Mouse (Mus musculus): ENCODE results near the gene Proser2. TPM values are rescaled to one million over a fixed set of nuclear protein-coding genes. Genes with fewer than 3 reads are reported as not detected.
A peak's percentile ranks its signal among the peaks of the same experiment; 100 is the strongest.

Proser2 gene
- 29.0 and 34.5 TPM in 2 replicates for polyA plus RNA-seq (2015; fragmentation: Nextera tagmentation; extraction: Ambion mirVana)

DNA sequence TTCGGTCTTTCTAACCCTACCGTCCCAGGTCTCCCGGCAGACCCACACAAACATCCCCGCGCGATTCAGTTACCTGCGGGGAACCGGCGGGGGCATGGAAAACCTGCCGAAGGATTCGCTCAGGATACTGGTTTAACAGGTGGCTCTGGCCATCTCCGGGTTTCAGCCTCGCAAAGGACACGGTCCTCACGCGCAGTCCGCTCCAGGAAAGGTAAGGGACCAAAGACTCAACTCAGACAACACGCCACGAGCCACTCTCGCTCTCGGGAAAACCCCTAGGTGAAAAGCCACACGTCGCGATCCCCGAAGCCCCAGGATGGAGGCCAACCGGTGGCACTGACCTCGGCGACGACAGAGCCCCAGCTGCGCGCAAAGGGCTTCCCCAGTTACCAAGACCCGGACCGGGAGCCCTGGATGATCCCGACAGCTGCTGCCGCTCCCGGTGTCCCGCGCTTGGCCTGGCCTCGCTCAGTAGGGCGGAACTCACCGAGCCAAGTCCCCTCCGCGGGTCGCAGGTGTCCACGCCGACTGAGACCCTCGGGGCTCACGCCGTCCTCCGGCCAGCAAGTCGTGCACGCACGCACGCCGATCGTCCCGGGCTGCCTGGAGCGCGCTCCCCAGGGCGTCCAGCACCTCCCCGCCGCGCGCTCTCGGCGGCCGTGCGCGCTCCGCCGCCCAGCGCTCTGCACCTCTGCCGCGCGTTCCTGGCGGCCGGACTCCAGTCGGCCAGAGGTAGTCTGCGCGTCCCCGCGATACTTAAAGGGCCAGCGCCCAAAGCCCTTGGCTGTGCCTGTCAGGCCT lies at the start of gene Proser2:
Gene Proser2, minus strand, starts transcription at position 657 of the 801 bp plus-strand sequence.
- H3K9ac ChIP-seq (ENCODE audit: low read length): peak within 1 kb of the TSS; percentile 80
- no peaks in the 10 kb centered on the region for H3K36me3 ChIP-seq (ENCODE audit: control insufficient read depth, insufficient read depth, low read length)
- peak; percentile 96 for ATAC-seq (ENCODE audit: insufficient read depth, low FRiP score)

DNA sequence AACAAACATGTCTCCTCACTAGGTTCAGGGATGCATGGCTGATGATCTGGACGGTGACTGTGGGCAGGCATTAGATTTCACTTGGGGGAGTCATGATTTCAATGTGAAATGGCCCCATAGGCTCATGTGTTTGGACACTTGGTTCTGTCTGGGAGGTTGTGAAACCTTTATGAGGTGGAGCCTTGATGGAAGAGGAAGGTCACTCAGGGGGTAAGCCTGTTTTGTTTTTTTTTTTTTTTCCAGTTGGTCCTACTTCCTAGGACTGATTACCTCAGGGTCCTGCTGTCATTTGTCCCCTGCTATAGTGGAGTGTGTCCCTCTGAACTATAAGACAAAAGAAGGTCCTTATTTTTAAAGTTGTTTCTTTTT lies 49.7 kb upstream of the Proser2 start:
- H3K36me3 ChIP-seq (ENCODE audit: control insufficient read depth, insufficient read depth, low read length): no peaks in the 10 kb centered on the region
- 75% methylated on average over 1 of the region's 1 CpGs for WGBS
- peaks cover 4% of the 10 kb centered on the region for H3K9me3 ChIP-seq (replicated peaks; ENCODE audit: control insufficient read depth, low read length)
- H3K27ac ChIP-seq (ENCODE audit: low read length): no peak overlapping the region
- no peak for ATAC-seq (ENCODE audit: insufficient read depth, low FRiP score)
- H3K9ac ChIP-seq (ENCODE audit: low read length): no peak overlapping the region
- no peaks in the 10 kb centered on the region for H3K4me1 ChIP-seq (ENCODE audit: control insufficient read depth, insufficient read depth, low read length)
- no peak overlapping the region for H3K4me3 ChIP-seq (replicated peaks; ENCODE audit: low read length)
- no peak overlapping the region for H3K4me2 ChIP-seq (ENCODE audit: low read depth, low read length)
- no peaks in the 10 kb centered on the region for H3K27me3 ChIP-seq (ENCODE audit: control insufficient read depth, insufficient read depth, low read length)

More for the DNA sequence above, at the start of gene Proser2:
- 0 out of 2 replicates have a peak, but pooled peaks cover 5% of the 10 kb centered on the region for H3K27me3 ChIP-seq (ENCODE audit: control insufficient read depth, insufficient read depth, low read length)
- H3K4me1 ChIP-seq (ENCODE audit: control insufficient read depth, insufficient read depth, low read length): no peaks in the 10 kb centered on the region
- peak within 1 kb of the TSS; percentile 68 for H3K4me2 ChIP-seq (ENCODE audit: low read depth, low read length)
- no peaks in the 10 kb centered on the region for H3K9me3 ChIP-seq (replicated peaks; ENCODE audit: control insufficient read depth, low read length)
- 0% methylated on average over 83 of the region's 83 CpGs for WGBS
- peak within 1 kb of the TSS; percentile 62; the same call in 1 of the 2 replicates for H3K27ac ChIP-seq (ENCODE audit: low read length)
- peak within 1 kb of the TSS; percentile 72 for H3K4me3 ChIP-seq (replicated peaks; ENCODE audit: low read length)

DNA sequence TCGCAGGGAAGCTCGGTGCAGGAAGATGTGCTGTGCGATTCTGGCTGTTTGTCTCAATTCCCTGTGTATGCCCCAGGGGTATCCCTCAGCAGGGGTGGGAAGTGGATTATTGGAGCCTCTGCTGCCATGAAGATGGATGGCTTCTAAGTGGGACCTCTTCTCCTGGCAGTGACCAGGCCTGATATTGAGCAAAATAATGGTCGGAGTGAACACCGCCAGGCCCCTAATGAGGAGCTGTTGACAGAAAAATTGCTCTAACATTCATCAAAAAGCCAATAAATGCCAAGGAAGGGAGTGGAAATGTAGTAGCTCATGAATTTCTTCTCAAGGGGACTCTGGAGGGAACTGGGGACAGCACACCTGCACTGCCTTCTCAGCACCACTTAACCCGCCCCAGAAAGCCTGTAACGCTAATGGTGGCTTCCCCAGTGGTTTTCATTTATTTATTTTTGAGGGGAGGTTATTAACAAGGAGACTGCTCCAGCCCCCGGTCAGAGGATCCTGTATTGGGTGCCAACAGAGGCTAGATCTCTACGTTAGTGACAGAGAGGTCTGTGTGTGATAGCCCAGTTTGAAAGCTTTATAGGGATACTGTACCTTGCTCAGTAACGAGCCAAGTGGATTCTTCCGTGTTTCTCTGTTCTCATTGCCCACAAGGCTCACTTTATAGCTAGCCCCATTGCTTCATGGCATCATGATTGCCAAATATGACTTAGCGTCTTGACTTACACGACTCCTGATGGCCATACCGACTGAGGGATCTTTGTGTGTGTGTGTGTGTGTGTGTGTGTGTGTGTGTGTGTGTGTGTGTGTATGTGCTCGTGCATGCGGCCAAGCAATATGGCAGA lies 49.1 kb upstream of the Proser2 start:
- no peaks in the 10 kb centered on the region for H3K9me3 ChIP-seq (replicated peaks; ENCODE audit: control insufficient read depth, low read length)
- no peaks in the 10 kb centered on the region for H3K27me3 ChIP-seq (ENCODE audit: control insufficient read depth, insufficient read depth, low read length)
- no peaks in the 10 kb centered on the region for H3K36me3 ChIP-seq (ENCODE audit: control insufficient read depth, insufficient read depth, low read length)
- no peak for ATAC-seq (ENCODE audit: insufficient read depth, low FRiP score)
- 76% methylated on average over 16 of the region's 16 CpGs for WGBS
- no peak overlapping the region for H3K27ac ChIP-seq (ENCODE audit: low read length)
- H3K4me1 ChIP-seq (ENCODE audit: control insufficient read depth, insufficient read depth, low read length): no peaks in the 10 kb centered on the region
- no peak overlapping the region for H3K4me3 ChIP-seq (replicated peaks; ENCODE audit: low read length)
- H3K4me2 ChIP-seq (ENCODE audit: low read depth, low read length): no peak overlapping the region
- H3K9ac ChIP-seq (ENCODE audit: low read length): no peak overlapping the region

DNA sequence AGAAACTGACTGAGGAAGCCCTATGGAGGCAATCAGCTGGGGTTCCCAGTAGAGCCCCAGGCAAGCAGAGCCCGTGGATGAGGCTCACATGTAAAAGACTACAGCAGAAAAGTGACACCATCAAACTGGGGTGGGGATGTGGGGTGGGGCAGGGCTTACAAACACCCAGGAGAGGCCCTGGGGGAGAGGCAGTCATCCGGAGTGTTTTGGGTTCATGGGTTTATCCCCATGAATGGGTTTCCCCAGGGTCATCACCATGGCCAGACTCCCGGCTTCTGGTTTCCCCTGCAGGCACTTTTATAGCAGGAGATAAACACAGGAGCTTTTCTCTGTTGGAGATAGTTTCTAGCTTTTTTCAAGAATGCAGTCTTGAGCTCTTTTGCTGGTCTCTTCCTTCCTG lies 43.0 kb upstream of the Proser2 start:
- Histone ChIP-seq H3K4me1 (ENCODE audit: control insufficient read depth, insufficient read depth, low read length) (no peaks in the 10 kb centered on the region), H3K27ac (ENCODE audit: low read length) (no peak overlapping the region), H3K27me3 (ENCODE audit: control insufficient read depth, insufficient read depth, low read length) (no peaks in the 10 kb centered on the region), H3K4me2 (ENCODE audit: low read depth, low read length) (no peak overlapping the region), H3K9ac (ENCODE audit: low read length) (no peak overlapping the region), H3K36me3 (ENCODE audit: control insufficient read depth, insufficient read depth, low read length) (no peaks in the 10 kb centered on the region), H3K4me3 (replicated peaks; ENCODE audit: low read length) (no peak overlapping the region), H3K9me3 (replicated peaks; ENCODE audit: control insufficient read depth, low read length) (0 out of 2 replicates have a peak, but pooled peaks cover 4% of the 10 kb centered on the region)
- no peak for ATAC-seq (ENCODE audit: insufficient read depth, low FRiP score)
- WGBS: 62% methylated on average over 3 of the region's 3 CpGs

DNA sequence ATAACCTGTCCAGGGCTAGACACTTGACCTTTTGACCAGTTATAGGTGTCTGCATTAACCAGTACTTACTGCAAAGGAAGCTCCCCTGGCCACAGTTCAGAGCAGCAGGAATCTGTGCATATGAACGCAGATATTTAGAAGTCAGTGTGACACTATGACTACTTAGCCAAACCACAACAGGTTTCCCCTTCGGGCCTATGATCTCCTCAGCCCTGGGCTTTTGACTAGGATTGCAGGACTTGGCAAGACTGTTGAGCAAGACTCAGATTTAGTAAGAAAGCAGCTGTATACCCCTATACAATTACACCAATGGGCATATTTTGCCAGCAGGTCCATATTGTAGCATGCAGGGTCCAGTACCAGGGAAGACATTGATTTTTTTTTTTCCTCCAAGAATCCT lies 38.5 kb upstream of the Proser2 start:
- Histone ChIP-seq H3K4me2 (ENCODE audit: low read depth, low read length) (no peak overlapping the region), H3K4me3 (replicated peaks; ENCODE audit: low read length) (no peak overlapping the region), H3K27ac (ENCODE audit: low read length) (no peak overlapping the region), H3K9me3 (replicated peaks; ENCODE audit: control insufficient read depth, low read length) (0 out of 2 replicates have a peak, but pooled peaks cover 4% of the 10 kb centered on the region), H3K4me1 (ENCODE audit: control insufficient read depth, insufficient read depth, low read length) (peaks cover 4% of the 10 kb centered on the region), H3K9ac (ENCODE audit: low read length) (no peak overlapping the region), H3K36me3 (ENCODE audit: control insufficient read depth, insufficient read depth, low read length) (no peaks in the 10 kb centered on the region), H3K27me3 (ENCODE audit: control insufficient read depth, insufficient read depth, low read length) (no peaks in the 10 kb centered on the region)
- WGBS: 85% methylated on average over 2 of the region's 2 CpGs
- no peak for ATAC-seq (ENCODE audit: insufficient read depth, low FRiP score)

DNA sequence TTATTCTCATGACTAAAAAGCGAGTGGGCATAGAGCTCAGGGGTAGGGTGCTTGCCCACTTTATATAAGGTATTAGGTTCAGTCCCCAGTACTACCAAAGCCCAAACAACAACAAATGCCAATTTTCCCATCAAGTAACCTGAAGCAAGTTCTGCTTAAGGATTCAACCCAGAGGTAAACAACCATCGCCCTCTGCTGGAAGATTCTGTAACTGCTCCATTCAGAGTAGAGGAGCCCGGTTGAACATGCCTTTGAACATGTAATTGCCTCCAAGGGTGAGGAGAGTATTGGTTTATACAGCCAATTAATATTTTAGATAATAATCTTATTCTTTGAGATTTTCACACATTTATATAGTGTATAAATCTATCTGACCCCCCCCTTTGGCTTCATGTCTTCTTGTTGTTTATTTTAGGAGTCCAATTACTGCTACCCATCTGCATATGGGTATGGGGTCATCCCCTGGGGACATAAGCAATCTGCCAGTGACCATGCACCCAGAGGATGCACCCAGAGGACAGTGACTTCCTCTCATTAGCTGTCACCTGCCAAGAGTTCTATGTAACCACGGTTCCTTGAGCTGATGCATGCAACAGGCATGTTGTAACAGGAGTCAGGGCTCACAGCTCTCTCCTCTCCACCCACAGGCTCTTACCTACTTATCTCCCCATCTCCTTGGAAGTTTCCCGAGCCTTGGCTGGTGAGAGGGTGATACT lies 38.0 kb upstream of the Proser2 start:
- Histone ChIP-seq H3K9me3 (replicated peaks; ENCODE audit: control insufficient read depth, low read length) (0 out of 2 replicates have a peak, but pooled peaks cover 4% of the 10 kb centered on the region), H3K9ac (ENCODE audit: low read length) (no peak overlapping the region), H3K27me3 (ENCODE audit: control insufficient read depth, insufficient read depth, low read length) (no peaks in the 10 kb centered on the region), H3K36me3 (ENCODE audit: control insufficient read depth, insufficient read depth, low read length) (no peaks in the 10 kb centered on the region), H3K4me1 (ENCODE audit: control insufficient read depth, insufficient read depth, low read length) (peaks cover 4% of the 10 kb centered on the region), H3K27ac (ENCODE audit: low read length) (no peak overlapping the region), H3K4me2 (ENCODE audit: low read depth, low read length) (no peak overlapping the region), H3K4me3 (replicated peaks; ENCODE audit: low read length) (no peak overlapping the region)
- peak; percentile 23; the same call in 1 of the 2 replicates for ATAC-seq (ENCODE audit: insufficient read depth, low FRiP score)
- WGBS: 21% methylated on average over 5 of the region's 5 CpGs

DNA sequence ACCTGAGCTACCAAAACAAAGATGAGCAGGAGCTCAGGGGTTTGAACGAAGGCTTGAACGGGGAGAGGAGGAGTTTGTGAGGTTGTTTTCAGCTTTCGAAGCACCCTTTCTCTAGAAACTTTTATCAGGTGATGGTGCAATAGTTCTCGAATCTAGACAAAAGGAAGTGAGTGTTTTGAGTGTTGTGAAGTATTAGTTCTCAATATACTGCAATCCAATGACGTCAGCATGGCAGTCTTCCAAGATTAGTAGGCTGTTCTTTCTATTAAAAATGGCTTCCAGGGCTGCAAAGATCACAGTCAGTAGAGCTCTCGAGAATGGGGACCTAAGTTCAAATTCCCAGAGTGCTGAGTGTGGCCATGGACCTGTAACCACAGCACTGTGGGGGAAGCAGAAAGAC lies 35.8 kb upstream of the Proser2 start:
- 61% methylated on average over 6 of the region's 6 CpGs for WGBS
- Histone ChIP-seq H3K4me1 (ENCODE audit: control insufficient read depth, insufficient read depth, low read length) (peaks cover 4% of the 10 kb centered on the region), H3K4me3 (replicated peaks; ENCODE audit: low read length) (no peak overlapping the region), H3K9me3 (replicated peaks; ENCODE audit: control insufficient read depth, low read length) (0 out of 2 replicates have a peak, but pooled peaks cover 2% of the 10 kb centered on the region), H3K27me3 (ENCODE audit: control insufficient read depth, insufficient read depth, low read length) (no peaks in the 10 kb centered on the region), H3K36me3 (ENCODE audit: control insufficient read depth, insufficient read depth, low read length) (no peaks in the 10 kb centered on the region), H3K27ac (ENCODE audit: low read length) (no peak overlapping the region), H3K9ac (ENCODE audit: low read length) (no peak overlapping the region), H3K4me2 (ENCODE audit: low read depth, low read length) (no peak overlapping the region)
- no peak for ATAC-seq (ENCODE audit: insufficient read depth, low FRiP score)

DNA sequence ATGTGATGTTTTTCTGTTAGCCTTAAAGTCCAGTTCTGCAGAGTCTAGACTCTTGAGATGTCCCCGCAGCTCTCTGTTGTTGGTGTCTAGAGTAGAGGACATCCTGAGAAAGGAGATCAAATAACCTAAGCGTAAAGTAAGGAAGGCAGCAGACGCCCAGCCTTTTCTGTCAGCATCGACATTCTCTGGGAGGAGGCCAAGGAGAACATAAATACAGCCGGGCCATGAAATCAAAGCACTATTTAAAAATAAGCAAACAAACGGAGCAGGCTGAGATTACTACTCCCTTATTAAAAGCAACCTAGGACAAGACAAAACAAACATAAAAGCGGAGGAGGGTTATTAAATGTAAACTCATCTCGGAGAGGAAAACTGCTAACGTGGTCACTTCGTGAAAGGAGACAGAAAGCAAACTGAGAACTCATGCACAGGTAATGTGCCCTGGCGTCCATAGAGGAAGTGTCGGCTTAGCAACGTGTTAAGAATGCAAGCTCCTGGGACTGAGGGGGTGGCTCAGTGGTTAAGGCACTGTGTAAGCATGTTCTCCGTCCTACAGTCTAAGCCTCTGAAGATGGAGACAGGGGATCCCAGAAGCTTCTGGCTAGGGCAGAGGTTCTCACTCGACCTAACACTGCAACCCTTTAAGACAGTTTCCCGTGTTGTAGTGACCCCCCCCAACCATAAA lies 34.7 kb upstream of the Proser2 start:
- no peak for ATAC-seq (ENCODE audit: insufficient read depth, low FRiP score)
- Histone ChIP-seq H3K9me3 (replicated peaks; ENCODE audit: control insufficient read depth, low read length) (no peaks in the 10 kb centered on the region), H3K4me3 (replicated peaks; ENCODE audit: low read length) (no peak overlapping the region), H3K9ac (ENCODE audit: low read length) (no peak overlapping the region), H3K36me3 (ENCODE audit: control insufficient read depth, insufficient read depth, low read length) (no peaks in the 10 kb centered on the region), H3K27me3 (ENCODE audit: control insufficient read depth, insufficient read depth, low read length) (no peaks in the 10 kb centered on the region), H3K4me1 (ENCODE audit: control insufficient read depth, insufficient read depth, low read length) (peaks cover 6% of the 10 kb centered on the region), H3K4me2 (ENCODE audit: low read depth, low read length) (peak overlapping the region; percentile 25), H3K27ac (ENCODE audit: low read length) (no peak overlapping the region; the same call in 1 of the 2 replicates)
- WGBS: 31% methylated on average over 16 of the region's 16 CpGs
